In the genomic region with DNA sequence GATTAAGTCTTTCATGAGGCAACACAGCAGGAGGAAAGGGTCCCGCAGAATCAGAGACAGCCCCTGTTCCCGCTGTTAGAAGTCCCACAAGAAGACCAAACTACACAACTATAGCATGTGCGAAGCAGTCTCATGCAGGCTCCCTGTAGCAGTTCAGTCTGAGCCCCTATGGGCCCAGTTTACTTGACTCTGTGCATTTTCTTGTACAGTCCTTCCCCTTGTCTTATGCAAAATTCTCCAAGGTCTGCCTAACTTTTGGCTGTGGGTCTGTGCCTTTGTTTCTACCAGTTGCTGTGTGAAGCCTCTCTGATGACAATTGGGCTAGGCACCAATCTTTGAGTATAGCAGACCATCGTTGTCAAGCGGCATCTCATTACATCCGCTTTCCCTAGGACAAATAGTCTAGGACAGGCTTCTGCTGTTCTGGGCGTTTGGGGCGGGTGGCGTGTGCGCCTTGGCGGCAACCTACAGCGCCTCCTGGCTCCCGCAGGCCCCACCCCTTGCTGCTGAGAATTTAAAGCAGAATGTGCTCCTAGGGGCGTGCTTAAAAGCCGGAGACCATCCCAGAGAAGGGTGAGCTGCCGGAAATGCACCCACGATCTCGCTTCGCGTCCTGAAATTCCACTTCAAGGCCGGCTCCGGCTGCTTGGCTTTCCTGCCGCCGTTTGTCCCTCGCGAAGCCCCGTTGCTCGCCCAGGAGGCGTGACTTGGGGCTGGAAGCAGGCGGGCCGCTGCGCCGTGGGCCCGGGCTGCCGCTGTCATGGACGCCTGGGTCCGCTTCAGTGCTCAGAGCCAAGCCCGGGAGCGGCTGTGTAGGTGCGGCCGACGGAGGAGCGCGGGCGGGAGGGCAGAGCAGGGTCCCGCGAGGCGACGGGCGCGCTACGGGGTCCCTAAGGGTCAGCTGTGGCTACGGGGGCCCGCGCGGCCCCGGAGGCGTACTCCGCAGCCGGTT, we compare ENCODE assay signal across 8 mouse cellular contexts. TPM values are rescaled to one million over a fixed set of nuclear protein-coding genes. Genes with fewer than 3 reads are reported as not detected.
DNase-seq lines count a peak whose midpoint lies in the region; ATAC-seq and TF ChIP-seq lines count a peak whose summit lies in the region.

A gene (plus strand): TSS at position 449 of the 952 bp plus-strand sequence.
A gene (plus strand): TSS at position 547 of the 952 bp plus-strand sequence.

- H3K27ac ChIP-seq in embryonic facial prominence, embryonic 14.5 days (replicated peaks; ENCODE audit: low read depth, low read length), result peak within 1 kb of the TSS; percentile 86
- H3K27ac ChIP-seq in heart, adult 2 months, result peak within 1 kb of the TSS; percentile 94
- peak within 1 kb of the TSS; percentile 81 for H3K27ac ChIP-seq in limb, embryonic 13.5 days
- H3K27ac ChIP-seq in midbrain, embryonic 16.5 days (ENCODE audit: low read length), result peak within 1 kb of the TSS; percentile 89

- no peaks in the 10 kb centered on the region for H3K9me3 ChIP-seq in embryonic facial prominence, embryonic 14.5 days (ENCODE audit: control insufficient read depth, low read length)
- peaks cover 4% of the 10 kb centered on the region; the same call in 1 of the 2 replicates for H3K9me3 ChIP-seq in limb, embryonic 13.5 days
- H3K9me3 ChIP-seq in midbrain, embryonic 16.5 days (replicated peaks; ENCODE audit: control insufficient read depth, low read length, poor library complexity, severe bottlenecking), result no peaks in the 10 kb centered on the region

- H3K9ac ChIP-seq in embryonic facial prominence, embryonic 14.5 days (ENCODE audit: low read depth, low read length), result peak within 1 kb of the TSS; percentile 98
- H3K9ac ChIP-seq in heart, adult 2 months (ENCODE audit: low read depth, low read length), result peak within 1 kb of the TSS; percentile 94
- peak within 1 kb of the TSS; percentile 96 for H3K9ac ChIP-seq in limb, embryonic 13.5 days
- H3K9ac ChIP-seq in midbrain, embryonic 16.5 days (ENCODE audit: low read depth, low read length), result peak within 1 kb of the TSS; percentile 98

- peak; percentile 93 for DNase-seq in 3T3-L1 (ENCODE audit: low read depth, low spot score)
- DNase-seq in adrenal gland, postnatal 4 days (ENCODE audit: low spot score in 2 of 2), result peak; percentile 79 to 80
- peak; percentile 96 for DNase-seq in embryonic facial prominence, embryonic 14.5 days (ENCODE audit: low spot score)
- peak; percentile 93 to 96 for DNase-seq in heart, adult 2 months
- DNase-seq in kidney, adult 8-10 months, result peak; percentile 83 to 88
- DNase-seq in spleen, postnatal 10 days (ENCODE audit: low spot score in 2 of 2), result peak; percentile 84 to 86

- peak; percentile 75 for TF ChIP-seq POLR2A in heart, adult 2 months (IDR thresholded peaks at IDR 0.05; ENCODE audit: insufficient read depth, low read depth, low read length)

- H3K27me3 ChIP-seq in embryonic facial prominence, embryonic 14.5 days (replicated peaks; ENCODE audit: control insufficient read depth, insufficient read depth, low read length), result no peaks in the 10 kb centered on the region
- no peaks in the 10 kb centered on the region for H3K27me3 ChIP-seq in heart, adult 2 months (ENCODE audit: control insufficient read depth, insufficient read depth, low read length)
- no peaks in the 10 kb centered on the region for H3K27me3 ChIP-seq in limb, embryonic 13.5 days
- no peaks in the 10 kb centered on the region for H3K27me3 ChIP-seq in midbrain, embryonic 16.5 days (ENCODE audit: control insufficient read depth, insufficient read depth, low read depth, low read length)

- H3K4me3 ChIP-seq in embryonic facial prominence, embryonic 14.5 days (ENCODE audit: low read depth, low read length), result peak within 1 kb of the TSS; percentile 96
- H3K4me3 ChIP-seq in heart, adult 2 months, result peak within 1 kb of the TSS; percentile 95
- H3K4me3 ChIP-seq in limb, embryonic 13.5 days, result peak within 1 kb of the TSS; percentile 93
- H3K4me3 ChIP-seq in midbrain, embryonic 16.5 days (ENCODE audit: low read depth, low read length), result peak within 1 kb of the TSS; percentile 95

- peaks cover 1% of the 10 kb centered on the region; the same call in 1 of the 2 replicates for H3K79me2 ChIP-seq in heart, adult 2 months (replicated peaks; ENCODE audit: control insufficient read depth, insufficient read depth, low read length)

- H3K4me1 ChIP-seq in embryonic facial prominence, embryonic 14.5 days (ENCODE audit: control insufficient read depth, insufficient read depth, low read length), result peaks cover 13% of the 10 kb centered on the region
- peaks cover 7% of the 10 kb centered on the region for H3K4me1 ChIP-seq in heart, adult 2 months (ENCODE audit: control insufficient read depth, insufficient read depth, low read length)
- peaks cover 33% of the 10 kb centered on the region for H3K4me1 ChIP-seq in limb, embryonic 13.5 days
- H3K4me1 ChIP-seq in midbrain, embryonic 16.5 days (ENCODE audit: control insufficient read depth, insufficient read depth, low read length), result peaks cover 27% of the 10 kb centered on the region

- ATAC-seq in embryonic facial prominence, embryonic 14.5 days (ENCODE audit: low read depth), result peak; percentile 94
- ATAC-seq in limb, embryonic 13.5 days (ENCODE audit: low FRiP score, low read depth), result peak; percentile 88
- ATAC-seq in midbrain, embryonic 16.5 days, result peak; percentile 89

- 2% methylated on average over 36 of the region's 60 CpGs for WGBS in embryonic facial prominence, embryonic 14.5 days
- whole genome bisulfite sequencing in heart, adult 2 months, result 1% methylated on average over 60 of the region's 60 CpGs
- WGBS in limb, embryonic 13.5 days, result 2% methylated on average over 60 of the region's 60 CpGs
- 1% methylated on average over 58 of the region's 60 CpGs for WGBS in midbrain, embryonic 16.5 days

- H3K36me3 ChIP-seq in embryonic facial prominence, embryonic 14.5 days (ENCODE audit: control insufficient read depth, insufficient read depth, low read length), result peaks cover 58% of the 10 kb centered on the region
- peaks cover 12% of the 10 kb centered on the region; the same call in 1 of the 2 replicates for H3K36me3 ChIP-seq in heart, adult 2 months (ENCODE audit: control insufficient read depth, insufficient read depth, low read length)
- peaks cover 56% of the 10 kb centered on the region for H3K36me3 ChIP-seq in limb, embryonic 13.5 days
- peaks cover 17% of the 10 kb centered on the region for H3K36me3 ChIP-seq in midbrain, embryonic 16.5 days (ENCODE audit: control insufficient read depth, insufficient read depth, low read length)

- peak; percentile 68 for TF ChIP-seq CTCF in heart, adult 2 months (IDR thresholded peaks at IDR 0.05)

- H3K4me2 ChIP-seq in embryonic facial prominence, embryonic 14.5 days (ENCODE audit: low read depth, low read length), result peak within 1 kb of the TSS; percentile 81
- H3K4me2 ChIP-seq in limb, embryonic 13.5 days (replicated peaks), result peak within 1 kb of the TSS; percentile 76
- peak within 1 kb of the TSS; percentile 88 for H3K4me2 ChIP-seq in midbrain, embryonic 16.5 days (ENCODE audit: low read length)

- 0 out of 2 replicates have a peak, but pooled peaks have one; percentile 26 for TF ChIP-seq EP300 in heart, adult 2 months (IDR thresholded peaks at IDR 0.05; ENCODE audit: insufficient read depth, low read depth, low read length)

- intact Hi-C loops in heart, adult 2 months (cut with DNase I), result no loop called here

RNA-seq across cellular contexts. Expression of the first gene that starts in this region (rescaled TPM):
- total RNA-seq in adrenal gland, postnatal 4 days (2021), result 10 to 100 TPM; 53.7 to 61.7 TPM
- polyA plus RNA-seq in embryonic facial prominence, embryonic 14.5 days (2014; fragmentation: Nextera tagmentation; extraction: Ambion mirVana), result 51.6 and 56.5 TPM in 2 replicates
- 10 to 100 TPM; 32.2 to 36.4 TPM for total RNA-seq in heart, adult 2 months (2021)
- polyA plus RNA-seq in heart, adult 2 months (2012; rRNA removed), result 41.3 and 65.8 TPM in 2 replicates
- polyA plus RNA-seq in limb, embryonic 13.5 days (2015; fragmentation: Nextera tagmentation; extraction: Ambion mirVana), result 61.8 and 63.3 TPM in 2 replicates
- 60.5 and 67.0 TPM in 2 replicates for polyA plus RNA-seq in midbrain, embryonic 16.5 days (2015; fragmentation: Nextera tagmentation; extraction: Ambion mirVana)

RNA-seq across cellular contexts. Expression of the second gene that starts in this region (rescaled TPM):
- total RNA-seq in adrenal gland, postnatal 4 days (2021), result under 1 TPM; 0.23 to 0.25 TPM
- 0.33 and 0.47 TPM in 2 replicates for polyA plus RNA-seq in embryonic facial prominence, embryonic 14.5 days (2014; fragmentation: Nextera tagmentation; extraction: Ambion mirVana)
- under 1 TPM in 1 of 2 experiments, not detected in 1; 0.30 TPM for total RNA-seq in heart, adult 2 months (2021)
- polyA plus RNA-seq in heart, adult 2 months (2012; rRNA removed), result 0.04 and 0.15 TPM in 2 replicates
- polyA plus RNA-seq in limb, embryonic 13.5 days (2015; fragmentation: Nextera tagmentation; extraction: Ambion mirVana), result 0.23 TPM in 2 replicates
- 0.07 and 0.24 TPM in 2 replicates for polyA plus RNA-seq in midbrain, embryonic 16.5 days (2015; fragmentation: Nextera tagmentation; extraction: Ambion mirVana)

Comparison
In these comparisons a context has a peak if more than half of its experiments do, and no peak if none do; other contexts are left out.
1. Peak in every context shown above with its lines: DNase-seq, ATAC-seq, H3K4me3 ChIP-seq and H3K27ac ChIP-seq.